Mouse (Mus musculus) naive thymus-derived CD4-positive, alpha-beta T cell, adult 2 months (primary cell): ENCODE results near the gene Elob.

Experiments used
- DNase-seq: peaks from one replicate; pipeline ENCODE4 v3.0.0-alpha.2; 2011; ENCODE audit warnings: low read depth

Elob gene

GRCm38 (mm10) chr17:23783352-23783751 lies 45.6 kb downstream of the Elob start:
- no peak for DNase-seq

GRCm38 (mm10) chr17:23778447-23778846 lies 50.5 kb downstream of the Elob start:
- no peak for DNase-seq

GRCm38 (mm10) chr17:23777141-23777540 lies 51.8 kb downstream of the Elob start:
- DNase-seq, result no peak

- no peak for DNase-seq
Measured at GRCm38 (mm10) chr17:23776216-23776615, 52.7 kb downstream of the Elob start.
